Mouse (Mus musculus): ENCODE data around the gene Ticrr. TPM values are rescaled to one million over a fixed set of nuclear protein-coding genes. Genes with fewer than 3 reads are reported as not detected.

The Ticrr gene
- polyA plus RNA-seq, 1 experiment = 0.10 TPM

- no peak for DNase-seq (ENCODE audit: low spot score)
Observed at GRCm38 (mm10) chr7:79747659-79748058, 87.7 kb downstream of the Ticrr start.

Other genes with a start within 250 kb of the Ticrr start
- gene Polg, start 193.8 kb upstream of the Ticrr start, polyA plus RNA-seq (2012; rRNA removed) = 50.9 and 56.0 TPM in 2 replicates
- gene Rhcg, start 42.5 kb upstream of the Ticrr start, polyA plus RNA-seq (2012; rRNA removed) = not detected in 2 replicates
- gene Kif7, start 55.5 kb downstream of the Ticrr start, polyA plus RNA-seq (2012; rRNA removed) = 4.3 TPM in 2 replicates
- gene Plin1, start 72.7 kb downstream of the Ticrr start, polyA plus RNA-seq (2012; rRNA removed) = 18.0 and 30.2 TPM in 2 replicates
- gene Pex11a, start 82.9 kb downstream of the Ticrr start, polyA plus RNA-seq (2012; rRNA removed) = 7.1 and 7.9 TPM in 2 replicates
- 0.15 and 0.29 TPM in 2 replicates for gene Wdr93, start 83.0 kb downstream of the Ticrr start, polyA plus RNA-seq (2012; rRNA removed)
- 0.08 TPM in 1 of 2 replicates, not detected in the other for gene Mesp1, start 133.6 kb downstream of the Ticrr start, polyA plus RNA-seq (2012; rRNA removed)
- 0.03 and 0.10 TPM in 2 replicates for gene Mesp2, start 150.5 kb downstream of the Ticrr start, polyA plus RNA-seq (2012; rRNA removed)
- 32.3 and 34.2 TPM in 2 replicates for gene Anpep, start 200.9 kb downstream of the Ticrr start, polyA plus RNA-seq (2012; rRNA removed)

Data from urinary bladder, adult 2 months (tissue).